Comparison of ENCODE assay signal across 16 mouse cellular contexts in genomic region chr8:26722766-26723165, GRCm38 (mm10).
DNase-seq lines count a peak whose midpoint lies in the region.
"Had no signal": no experiment of that assay in that cellular context is flagged by ENCODE, and none has a peak within 500 bp of the region (broad histone marks: within the 10 kb centered on the region; RNA-seq: fewer than 3 reads in every experiment).

No protein-coding gene starts in this region.

- peak; percentile 17 to 77 for DNase-seq in layer of hippocampus, adult 18-20 months (ENCODE audit: low spot score in 2 of 2)
- no peak for DNase-seq in layer of hippocampus, postnatal 25 days (ENCODE audit: extremely low spot score in 1 of 2, low spot score in 1 of 2)
- DNase-seq in Muller cell, postnatal 12 days (ENCODE audit: inconsistent ontology term): peak; percentile 41
- DNase-seq in cerebellum, adult 18-20 months: peak; percentile 56 to 62
- peak; percentile 35 for DNase-seq in fibroblast of lung, adult 2 months (ENCODE audit: low read depth)
- DNase-seq in kidney, postnatal 36 days: no peak
- no peak for DNase-seq in kidney, adult 11 months
- no peak for DNase-seq in spleen, postnatal 4 days (ENCODE audit: low spot score in 2 of 2)
- DNase-seq: adrenal gland, postnatal 36 days; gastrocnemius, adult 2 months; heart, postnatal 4 days; kidney, adult 2 months; liver; lung, adult 2 months; retina, postnatal 1 day; thymus, adult 18-20 months had no signal

Comparison
In these comparisons a context has a peak if more than half of its experiments do, and no peak if none do; other contexts are left out.
1. DNase-seq: peak in layer of hippocampus, adult 18-20 months (2 of 2), Muller cell, postnatal 12 days (single experiment), cerebellum, adult 18-20 months (2 of 2) and fibroblast of lung, adult 2 months (single experiment); none in layer of hippocampus, postnatal 25 days (0 of 2), kidney, postnatal 36 days (0 of 2), kidney, adult 11 months (single experiment) and spleen, postnatal 4 days (0 of 2).